Mouse (Mus musculus) kidney, adult 2 months (tissue): ENCODE data around the gene Aadacl3. TPM values are rescaled to one million over a fixed set of nuclear protein-coding genes. Genes with fewer than 3 reads are reported as not detected.

Experiments used
- DNase-seq: peaks from one replicate; pipeline ENCODE4 v3.0.0; 2021
- H3K27ac ChIP-seq: fragments of 200-500 bp; 2 replicates; pipeline ENCODE4 v1.5.1; 2012; ENCODE audit warnings: low read depth, low read length, control low read depth, inconsistent platforms; ENCODE audit not compliant: insufficient read depth
- H3K27me3 ChIP-seq: fragments of 200-500 bp; replicated peaks from 2 replicates; pipeline ENCODE4 v1.6.1; 2012; ENCODE audit warnings: mild to moderate bottlenecking, moderate library complexity, low read length, inconsistent platforms; ENCODE audit not compliant: control insufficient read depth, insufficient read depth
- H3K36me3 ChIP-seq: fragments of 200-500 bp; 2 replicates; pipeline ENCODE4 v1.6.1; 2012; ENCODE audit warnings: mild to moderate bottlenecking, moderate library complexity, low read length, inconsistent platforms; ENCODE audit not compliant: control insufficient read depth, insufficient read depth
- H3K4me1 ChIP-seq: fragments of 200-500 bp; 2 replicates; pipeline ENCODE4 v1.6.1; 2011; ENCODE audit warnings: low read length; ENCODE audit not compliant: control insufficient read depth, insufficient read depth
- H3K4me3 ChIP-seq: fragments of 200-500 bp; 2 replicates; pipeline ENCODE4 v1.5.1; 2011; ENCODE audit warnings: mild to moderate bottlenecking, low read depth, low read length, control low read depth; ENCODE audit not compliant: insufficient read depth
- CTCF ChIP-seq: fragments of 200-500 bp; conservative IDR thresholded peaks from 2 replicates; pipeline ENCODE4 v1.5.1; 2011; ENCODE audit warnings: low read depth, mild to moderate bottlenecking, control low read depth, low read length, moderate library complexity, mixed read lengths; ENCODE audit not compliant: insufficient read depth, insufficient read length
- POLR2A ChIP-seq: fragments of 200-500 bp; IDR thresholded peaks from one replicate; pipeline ENCODE4 v1.6.1; 2011; ENCODE audit warnings: low read depth, low read length, control low read depth
- WGBS: fragments of 180-500 bp; shearing (Covaris S2); methylation state at CpG from one replicate; pipeline ENCODE4 v1.1.7; 2018; 5-methylcytosine and 5-hydroxymethylcytosine counted together
- polyA plus RNA-seq: library from polyadenylated mRNA; depleted of rRNA; stranded (reverse); fragments of >200 nt; gene quantifications from 2 replicates; pipeline ENCODE4 v1.2.3, GENCODE M21; 2012

The Aadacl3 gene
- polyA plus RNA-seq, 1 experiment = not detected

DNA sequence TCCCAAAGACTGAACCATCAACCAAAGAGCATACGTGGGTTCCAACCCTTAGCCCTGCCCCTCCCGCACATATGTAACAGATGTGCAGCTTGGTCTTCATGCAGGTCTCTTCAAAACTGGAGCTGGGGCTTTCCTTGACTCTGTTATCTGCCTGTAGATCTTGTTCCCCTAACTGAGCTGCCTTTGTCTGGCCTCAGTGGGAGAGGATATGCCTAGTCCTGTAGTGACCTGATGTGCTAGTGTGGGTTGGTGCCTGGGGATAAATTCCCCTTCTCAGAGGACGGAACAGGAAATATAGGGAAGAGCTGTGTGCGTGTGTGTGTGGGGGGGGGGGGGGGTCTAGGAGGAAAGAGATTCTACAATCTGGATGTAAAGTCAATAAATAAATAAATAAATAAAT, 22.5 kb downstream of the Aadacl3 start:
- Histone ChIP-seq H3K36me3 (no peaks in the 10 kb centered on the region), H3K4me1 (no peaks in the 10 kb centered on the region), H3K27ac (no peak overlapping the region), H3K4me3 (no peak overlapping the region), H3K27me3 (no peaks in the 10 kb centered on the region)
- TF ChIP-seq POLR2A (no peak), CTCF (no peak)
- 88% methylated on average over 4 of the region's 4 CpGs for WGBS
- DNase-seq = no peak

DNA sequence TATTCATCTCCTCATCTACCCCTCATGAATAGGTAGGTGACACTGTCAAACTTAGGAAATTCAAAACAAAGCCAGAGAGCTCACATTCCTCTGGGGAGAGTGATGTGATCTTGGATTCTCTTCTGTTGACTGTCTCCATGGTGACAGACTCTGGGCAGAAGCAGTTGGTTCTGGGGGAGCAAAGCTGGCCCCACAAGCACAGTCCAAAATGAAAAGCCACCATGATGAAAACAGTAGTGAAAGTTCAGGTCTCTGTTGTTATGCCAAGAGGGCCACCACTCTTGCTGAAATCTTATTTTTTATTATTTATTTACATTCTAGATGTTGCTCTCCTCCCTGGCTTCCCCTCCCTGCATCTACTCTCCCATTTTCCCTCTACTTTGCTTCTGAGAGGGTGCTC, 24.9 kb downstream of the Aadacl3 start, which contains the start of gene 1700012P22Rik:
Gene 1700012P22Rik (minus strand): TSS at position 101 of the 400 bp plus-strand sequence.
- Histone ChIP-seq H3K27ac (no peak within 1 kb of the TSS), H3K4me3 (no peak within 1 kb of the TSS), H3K4me1 (no peaks in the 10 kb centered on the region), H3K27me3 (no peaks in the 10 kb centered on the region), H3K36me3 (no peaks in the 10 kb centered on the region)
- no peak for TF ChIP-seq POLR2A
- TF ChIP-seq CTCF = no peak
- no peak for DNase-seq

DNA sequence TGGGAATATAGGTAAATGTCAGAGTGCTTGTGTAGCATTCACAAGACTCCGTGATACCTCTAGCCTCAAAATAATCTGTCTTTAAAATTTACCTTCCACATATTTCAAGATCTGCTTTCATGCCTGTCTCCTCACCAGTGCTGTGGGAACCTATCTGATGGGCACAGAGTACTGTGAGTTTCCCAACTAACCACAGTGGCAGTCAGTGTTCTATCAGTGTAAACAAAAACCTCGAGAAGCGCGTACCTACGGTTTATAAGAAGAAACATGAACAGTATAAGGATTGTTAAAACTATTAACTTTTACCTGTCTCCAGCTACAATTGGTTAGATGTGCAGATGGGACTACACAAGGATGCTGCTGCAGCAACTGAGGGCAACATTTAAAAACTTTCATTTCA, 30.3 kb downstream of the Aadacl3 start:
- H3K36me3 ChIP-seq = no peaks in the 10 kb centered on the region
- 84% methylated on average over 5 of the region's 5 CpGs for WGBS
- TF ChIP-seq CTCF (no peak), POLR2A (no peak)
- H3K4me3 ChIP-seq = no peak overlapping the region
- no peaks in the 10 kb centered on the region for H3K27me3 ChIP-seq
- no peaks in the 10 kb centered on the region for H3K4me1 ChIP-seq
- no peak for DNase-seq
- no peak overlapping the region for H3K27ac ChIP-seq

DNA sequence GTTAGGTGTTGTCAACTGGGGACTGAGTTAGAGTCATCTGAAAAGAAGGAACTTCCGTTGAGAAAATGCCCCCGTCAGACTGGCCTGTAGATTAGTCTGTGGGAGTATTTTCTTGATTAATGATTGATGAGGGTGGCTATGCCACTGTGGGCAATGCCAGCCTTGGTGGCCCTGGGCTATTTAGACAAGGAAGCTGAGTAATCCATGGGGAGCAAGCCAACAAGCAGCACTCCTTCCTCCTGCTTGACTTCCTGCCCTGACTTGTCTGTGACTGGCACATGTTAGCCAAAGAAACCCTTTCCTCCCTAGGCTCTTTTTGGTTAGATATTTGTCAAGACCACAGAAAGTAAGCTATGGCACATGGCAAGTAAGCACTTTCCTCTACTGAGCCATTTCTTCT, 32.8 kb downstream of the Aadacl3 start:
- Histone ChIP-seq H3K27me3 (no peaks in the 10 kb centered on the region), H3K4me1 (no peaks in the 10 kb centered on the region), H3K27ac (no peak overlapping the region), H3K36me3 (no peaks in the 10 kb centered on the region), H3K4me3 (no peak overlapping the region)
- WGBS = 38% methylated on average over 2 of the region's 2 CpGs
- no peak for TF ChIP-seq CTCF
- TF ChIP-seq POLR2A = no peak
- no peak for DNase-seq

DNA sequence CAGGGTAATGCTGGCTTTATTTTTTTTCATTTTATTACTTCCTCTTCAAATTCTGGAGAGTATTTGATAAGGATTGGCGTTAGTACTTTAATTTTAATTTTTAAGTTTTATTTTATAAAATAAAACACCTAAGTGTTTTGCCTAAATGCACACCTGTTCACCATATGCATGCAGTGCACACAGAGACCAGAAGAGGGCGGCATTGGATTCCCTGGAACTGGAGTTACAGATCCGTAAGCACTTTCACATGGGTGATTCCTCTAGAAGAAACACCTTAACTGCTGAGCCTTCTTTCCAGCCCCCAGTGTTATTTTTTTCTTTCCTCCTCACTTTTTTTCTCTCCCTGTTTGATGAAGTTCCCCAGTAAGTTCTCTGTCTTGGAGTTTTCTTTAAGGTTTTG, 34.7 kb downstream of the Aadacl3 start:
- Histone ChIP-seq H3K27me3 (no peaks in the 10 kb centered on the region), H3K36me3 (no peaks in the 10 kb centered on the region), H3K4me3 (no peak overlapping the region), H3K4me1 (no peaks in the 10 kb centered on the region), H3K27ac (no peak overlapping the region)
- 15% methylated on average over 3 of the region's 3 CpGs for WGBS
- DNase-seq = peak; percentile 40
- no peak for TF ChIP-seq POLR2A
- peak; percentile 16; the same call in 1 of the 2 replicates for TF ChIP-seq CTCF

DNA sequence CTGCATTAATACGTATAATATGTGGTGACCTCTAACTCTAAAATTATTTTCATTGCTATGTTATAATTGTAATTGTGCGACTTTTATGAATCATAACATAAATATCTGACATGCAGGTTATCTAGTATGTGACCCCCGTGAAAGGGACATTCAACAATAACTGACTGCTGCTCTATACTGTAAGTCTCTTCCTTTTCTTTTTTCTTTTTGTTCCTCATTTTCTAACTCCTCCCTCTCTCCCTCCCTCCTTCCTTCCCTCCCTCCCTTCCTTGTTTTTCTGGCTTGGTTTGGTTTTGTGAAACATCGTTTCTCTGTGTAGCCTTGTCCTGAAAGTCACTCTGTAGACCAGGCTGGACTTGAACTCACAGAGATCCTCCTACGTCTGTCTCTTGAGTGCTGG, 39.0 kb downstream of the Aadacl3 start:
- no peaks in the 10 kb centered on the region for H3K36me3 ChIP-seq
- H3K27me3 ChIP-seq = no peaks in the 10 kb centered on the region
- no peaks in the 10 kb centered on the region for H3K4me1 ChIP-seq
- DNase-seq = no peak
- TF ChIP-seq POLR2A (no peak), CTCF (no peak)
- H3K4me3 ChIP-seq = no peak overlapping the region
- WGBS = 67% methylated on average over 5 of the region's 5 CpGs
- H3K27ac ChIP-seq = no peak overlapping the region

DNA sequence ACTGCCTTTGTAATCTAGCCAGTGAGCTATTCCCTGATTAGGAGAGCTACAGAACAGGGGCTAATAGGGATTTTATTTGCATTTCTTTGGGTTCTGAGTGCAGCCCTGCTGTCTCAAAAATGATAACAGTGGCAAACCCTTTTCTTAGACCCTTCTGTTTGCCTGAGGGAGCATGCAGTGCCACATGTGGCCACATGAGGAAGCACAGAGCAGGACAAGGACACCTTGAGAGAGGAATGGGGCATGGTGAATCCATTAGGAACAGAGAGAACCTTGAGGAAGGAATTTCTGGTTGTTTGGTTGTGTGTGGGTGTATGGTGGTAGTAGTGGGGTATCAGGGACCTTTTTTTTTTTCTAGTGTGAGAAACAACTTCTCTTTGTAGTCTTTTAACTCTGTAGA, 42.9 kb downstream of the Aadacl3 start:
- Histone ChIP-seq H3K4me3 (no peak overlapping the region), H3K27me3 (no peaks in the 10 kb centered on the region), H3K4me1 (no peaks in the 10 kb centered on the region), H3K36me3 (no peaks in the 10 kb centered on the region), H3K27ac (no peak overlapping the region)
- DNase-seq = no peak
- TF ChIP-seq CTCF = no peak; the same call in 1 of the 2 replicates
- TF ChIP-seq POLR2A = no peak

DNA sequence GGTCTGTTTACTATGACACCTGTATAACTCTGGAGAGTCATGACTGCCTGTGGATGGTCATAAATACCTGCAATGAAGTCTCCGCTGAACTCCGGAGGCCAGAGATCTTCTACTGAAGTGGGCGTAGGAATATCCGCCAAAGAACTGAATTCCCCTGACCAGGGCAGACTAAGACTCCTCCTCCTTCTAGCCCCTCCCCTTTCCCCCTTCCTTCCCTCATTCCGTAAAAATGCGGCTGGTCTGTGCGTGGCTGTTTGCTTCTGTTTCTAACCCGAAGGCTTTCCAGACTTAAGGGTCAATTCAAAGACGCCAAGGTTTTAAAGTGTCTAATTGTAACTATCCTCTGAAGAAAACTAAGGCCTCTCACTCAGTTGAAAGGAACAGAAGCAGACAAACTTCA, 55.3 kb downstream of the Aadacl3 start, which contains the start of gene Pramef12:
Gene Pramef12 (minus strand): TSS at position 175 of the 400 bp plus-strand sequence.
- no peak within 1 kb of the TSS for H3K27ac ChIP-seq
- no peaks in the 10 kb centered on the region for H3K36me3 ChIP-seq
- H3K4me1 ChIP-seq = no peaks in the 10 kb centered on the region
- no peaks in the 10 kb centered on the region for H3K27me3 ChIP-seq
- no peak for TF ChIP-seq CTCF
- no peak for TF ChIP-seq POLR2A
- no peak within 1 kb of the TSS for H3K4me3 ChIP-seq
- 81% methylated on average over 9 of the region's 9 CpGs for WGBS
- no peak for DNase-seq
